Mouse (Mus musculus) embryonic facial prominence, embryonic 12.5 days (tissue): ENCODE measurements around the gene Hsbp1. TPM values are rescaled to one million over a fixed set of nuclear protein-coding genes. Genes with fewer than 3 reads are reported as not detected.
"Not testable (repeated sequence)": the region's sequence is repeated elsewhere in the genome, so short reads cannot be mapped to it uniquely, and the experiment has no call there.

ENCODE experiments used
- ATAC-seq: fragments of 200-750 bp; cut with Nextera tagmentation; 2 replicates; pipeline ENCODE4 v1.8.0; 2017; ENCODE audit not compliant: insufficient number of reproducible peaks, insufficient read depth, low FRiP score, low TSS enrichment
- H3K27ac ChIP-seq: fragments of 300-500 bp; sonication (generic); 2 replicates; pipeline ENCODE4 v1.5.1; 2016; ENCODE audit warnings: mild to moderate bottlenecking
- H3K27me3 ChIP-seq: fragments of 300-500 bp; sonication (generic); 2 replicates; pipeline ENCODE4 v1.6.1; 2016; ENCODE audit warnings: mild to moderate bottlenecking, moderate library complexity
- H3K36me3 ChIP-seq: fragments of 300-500 bp; sonication (generic); 2 replicates; pipeline ENCODE4 v1.6.1; 2016; ENCODE audit warnings: mild to moderate bottlenecking
- H3K4me1 ChIP-seq: fragments of 300-500 bp; sonication (generic); 2 replicates; pipeline ENCODE4 v1.6.1; 2016
- H3K4me2 ChIP-seq: fragments of 300-500 bp; sonication (generic); replicated peaks from 2 replicates; pipeline ENCODE4 v1.6.1; 2016; ENCODE audit warnings: mild to moderate bottlenecking, moderate library complexity
- H3K4me3 ChIP-seq: fragments of 300-500 bp; sonication (generic); 2 replicates; pipeline ENCODE4 v1.5.1; 2016; ENCODE audit warnings: mild to moderate bottlenecking
- H3K9ac ChIP-seq: fragments of 300-500 bp; sonication (generic); 2 replicates; pipeline ENCODE4 v1.6.1; 2016; ENCODE audit warnings: mild to moderate bottlenecking, moderate library complexity
- H3K9me3 ChIP-seq: fragments of 300-500 bp; sonication (generic); 2 replicates; pipeline ENCODE4 v1.6.1; 2016; ENCODE audit warnings: mild to moderate bottlenecking, moderate library complexity
- WGBS: fragments of 180-500 bp; shearing (Covaris S2); methylation state at CpG from one replicate; pipeline ENCODE4 v1.1.7; 2016; 5-methylcytosine and 5-hydroxymethylcytosine counted together
- polyA plus RNA-seq: library from polyadenylated mRNA; unstranded; fragments of >200 nt; fragmentation: Nextera tagmentation; extraction: Ambion mirVana; gene quantifications from 2 replicates; pipeline ENCODE4 v1.2.1, GENCODE M21; 2016

The Hsbp1 gene
- polyA plus RNA-seq, 1 experiment from 2014 or later: 325 TPM

DNA sequence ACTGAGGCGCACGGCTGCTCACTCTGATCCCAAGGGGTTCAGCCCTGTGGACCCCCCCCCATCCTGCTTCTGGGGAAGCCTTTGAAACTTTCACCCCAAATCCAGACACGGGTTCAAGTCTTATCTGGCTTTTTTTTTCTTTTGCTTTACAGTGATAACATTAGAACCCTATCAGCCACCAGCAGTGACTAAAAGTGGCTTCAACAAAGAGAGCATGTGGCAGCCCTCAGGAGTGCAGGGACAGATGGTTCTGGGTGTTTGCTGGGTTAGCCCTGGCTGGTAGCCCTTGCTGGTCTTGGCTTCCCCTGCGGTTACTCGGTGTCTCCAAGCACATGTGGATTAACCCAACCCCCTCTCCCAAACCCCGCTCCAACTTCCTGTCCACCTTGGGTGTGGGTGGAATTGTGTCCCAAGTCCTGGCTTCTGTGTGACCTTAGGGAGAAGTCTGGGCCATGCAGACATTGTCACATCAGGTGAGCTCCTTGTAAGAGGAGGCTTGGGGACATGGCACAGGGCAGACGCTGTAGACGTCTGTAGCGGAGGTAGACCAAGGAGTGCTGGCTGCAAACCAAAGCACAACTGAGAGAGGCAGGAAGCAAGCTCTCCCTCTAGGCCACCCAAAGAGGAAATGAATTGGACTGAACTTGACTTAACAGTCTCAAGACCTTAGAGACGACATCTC, 8.8 kb downstream of the Hsbp1 start:
- Histone ChIP-seq H3K4me1 (peaks cover 5% of the 10 kb centered on the region; the same call in 1 of the 2 replicates), H3K27me3 (no peaks in the 10 kb centered on the region), H3K9me3 (no peaks in the 10 kb centered on the region), H3K27ac (no peak overlapping the region), H3K9ac (no peak overlapping the region), H3K4me3 (no peak overlapping the region), H3K36me3 (peaks cover 23% of the 10 kb centered on the region), H3K4me2 (no peak overlapping the region)
- 84% methylated on average over 10 of the region's 10 CpGs for WGBS
- ATAC-seq: no peak

DNA sequence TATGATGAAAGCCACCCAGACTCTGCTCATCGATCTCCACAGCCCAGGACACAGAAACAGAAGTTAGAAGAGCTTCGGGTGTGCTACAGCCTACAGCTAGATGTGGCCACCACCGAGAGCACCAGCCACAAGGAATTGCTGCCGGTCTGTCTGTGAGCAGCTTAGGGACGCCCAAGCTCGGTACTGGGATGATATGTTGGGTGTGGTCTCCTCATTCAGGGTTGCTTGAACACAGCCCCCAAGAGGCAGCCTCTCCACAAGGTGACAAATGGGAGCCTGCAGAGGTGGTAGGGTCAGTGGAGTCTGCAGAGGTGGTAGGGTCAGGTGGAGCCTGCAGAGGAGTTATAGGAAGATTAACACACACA, 9.4 kb downstream of the Hsbp1 start:
- Histone ChIP-seq H3K9ac (no peak overlapping the region), H3K27ac (no peak overlapping the region), H3K36me3 (peaks cover 18% of the 10 kb centered on the region), H3K27me3 (no peaks in the 10 kb centered on the region), H3K4me3 (no peak overlapping the region), H3K9me3 (no peaks in the 10 kb centered on the region), H3K4me1 (peaks cover 10% of the 10 kb centered on the region), H3K4me2 (no peak overlapping the region)
- WGBS: 89% methylated on average over 6 of the region's 6 CpGs
- no peak for ATAC-seq

DNA sequence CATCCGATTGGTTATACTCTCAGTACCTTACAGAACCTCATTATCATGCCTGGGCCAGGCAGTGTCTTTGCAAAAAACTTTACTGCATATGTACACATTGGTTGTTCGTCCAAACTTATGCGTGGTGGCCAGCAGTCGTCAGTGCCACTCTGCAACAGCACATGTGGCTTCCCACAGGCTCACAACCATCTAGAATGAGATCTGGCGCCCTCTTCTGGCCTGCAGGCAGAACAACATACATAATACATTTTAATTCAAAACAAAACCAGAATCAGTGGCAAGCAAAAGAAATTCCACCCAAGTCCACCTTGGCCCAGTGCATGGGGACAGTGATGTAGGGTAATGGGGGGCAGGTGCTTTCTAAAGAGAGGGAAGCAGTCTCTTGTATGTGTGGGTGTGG, 12.3 kb downstream of the Hsbp1 start:
- not testable (repeated sequence) for H3K36me3 ChIP-seq, H3K9me3 ChIP-seq, H3K4me3 ChIP-seq, H3K4me2 ChIP-seq, H3K27ac ChIP-seq, H3K9ac ChIP-seq, ATAC-seq, H3K27me3 ChIP-seq
- 63% methylated on average over 5 of the region's 5 CpGs for WGBS
- H3K4me1 ChIP-seq: peaks cover 16% of the 10 kb centered on the region

DNA sequence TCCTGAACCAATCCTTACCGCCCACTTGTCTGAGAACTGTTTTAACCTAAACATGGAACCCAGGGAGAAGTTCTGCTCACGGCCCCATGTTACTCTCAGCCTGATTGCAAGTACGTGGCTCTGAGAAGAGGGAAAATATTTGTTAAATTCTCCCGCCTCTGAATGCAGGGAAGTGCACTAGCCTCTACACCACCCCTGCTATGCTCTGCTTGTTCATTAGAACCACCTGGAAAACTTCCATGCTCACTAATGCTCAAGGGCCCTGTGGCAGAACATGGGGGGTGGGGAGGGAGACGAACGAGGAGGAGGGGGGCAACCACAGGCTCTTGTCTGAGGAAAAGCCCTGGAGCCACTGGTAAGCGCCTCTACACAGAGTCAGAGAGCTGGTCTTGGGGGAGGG, 13.9 kb downstream of the Hsbp1 start:
- H3K4me3 ChIP-seq: no peak overlapping the region
- no peaks in the 10 kb centered on the region for H3K36me3 ChIP-seq
- no peaks in the 10 kb centered on the region for H3K9me3 ChIP-seq
- peak overlapping the region; percentile 72 for H3K27ac ChIP-seq
- H3K4me1 ChIP-seq: peaks cover 16% of the 10 kb centered on the region
- no peak overlapping the region for H3K4me2 ChIP-seq
- no peaks in the 10 kb centered on the region for H3K27me3 ChIP-seq
- H3K9ac ChIP-seq: no peak overlapping the region
- 39% methylated on average over 7 of the region's 7 CpGs for WGBS
- peak; percentile 52 for ATAC-seq

DNA sequence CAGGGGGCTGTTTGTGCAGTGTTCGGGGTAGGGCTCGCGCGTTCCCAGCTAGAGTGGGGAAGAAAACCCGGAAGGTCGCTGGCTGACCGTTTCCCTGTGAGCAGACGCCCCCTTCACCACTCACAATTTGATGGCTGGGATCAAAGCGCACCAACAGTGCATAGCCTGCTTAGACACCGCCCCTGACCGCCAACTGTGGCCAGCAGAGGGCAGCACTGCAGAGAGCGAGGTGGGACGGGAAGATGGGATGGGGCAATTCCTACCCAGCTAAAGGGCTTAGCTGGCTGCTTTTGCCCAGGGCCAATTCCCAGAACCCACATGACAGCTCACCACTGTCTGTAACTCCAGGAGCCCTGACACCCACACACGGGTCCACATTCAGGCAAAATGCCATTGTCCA, 14.5 kb downstream of the Hsbp1 start:
- H3K4me3 ChIP-seq: no peak overlapping the region
- 0 out of 2 replicates have a peak, but pooled peaks have one; percentile 8 for ATAC-seq
- H3K4me1 ChIP-seq: peaks cover 16% of the 10 kb centered on the region
- no peaks in the 10 kb centered on the region for H3K27me3 ChIP-seq
- no peak overlapping the region for H3K9ac ChIP-seq
- H3K36me3 ChIP-seq: no peaks in the 10 kb centered on the region
- H3K9me3 ChIP-seq: no peaks in the 10 kb centered on the region
- H3K27ac ChIP-seq: peak overlapping the region; percentile 72
- H3K4me2 ChIP-seq: no peak overlapping the region
- 37% methylated on average over 14 of the region's 14 CpGs for WGBS

DNA sequence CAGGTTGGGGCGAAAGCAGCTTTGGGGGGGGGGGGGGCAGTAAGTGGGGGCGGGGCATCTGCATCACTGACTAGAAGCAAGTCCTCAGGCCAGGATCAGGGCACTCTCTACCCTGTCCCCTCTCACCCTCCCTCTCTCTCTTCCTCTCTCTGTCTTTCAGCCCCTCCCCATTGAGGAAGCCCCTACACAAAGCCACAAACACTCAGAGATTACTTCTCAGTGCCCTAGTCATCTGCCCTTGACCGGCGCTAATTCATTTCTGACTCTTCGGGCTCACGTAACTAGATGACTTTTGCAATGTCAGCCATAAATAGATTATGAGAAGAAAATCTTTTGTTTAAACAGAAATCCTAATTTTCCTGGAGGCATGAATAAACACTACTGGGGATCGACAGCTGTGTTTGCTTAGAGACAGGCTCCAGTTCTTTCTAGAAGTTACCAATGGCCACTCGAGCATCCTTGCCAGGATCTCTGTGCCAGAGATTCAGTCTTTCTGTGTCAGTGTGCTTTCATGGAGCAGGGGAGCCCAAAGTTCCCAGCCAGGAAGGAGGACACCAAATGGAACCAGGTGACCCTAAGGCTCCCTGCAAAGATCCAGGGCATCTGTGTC, 16.5 kb downstream of the Hsbp1 start:
- Histone ChIP-seq H3K36me3 (no peaks in the 10 kb centered on the region), H3K9ac (no peak overlapping the region), H3K9me3 (no peaks in the 10 kb centered on the region), H3K27me3 (no peaks in the 10 kb centered on the region), H3K4me3 (no peak overlapping the region), H3K27ac (no peak overlapping the region), H3K4me2 (no peak overlapping the region), H3K4me1 (peaks cover 16% of the 10 kb centered on the region)
- no peak for ATAC-seq
- whole genome bisulfite sequencing: 47% methylated on average over 8 of the region's 8 CpGs

DNA sequence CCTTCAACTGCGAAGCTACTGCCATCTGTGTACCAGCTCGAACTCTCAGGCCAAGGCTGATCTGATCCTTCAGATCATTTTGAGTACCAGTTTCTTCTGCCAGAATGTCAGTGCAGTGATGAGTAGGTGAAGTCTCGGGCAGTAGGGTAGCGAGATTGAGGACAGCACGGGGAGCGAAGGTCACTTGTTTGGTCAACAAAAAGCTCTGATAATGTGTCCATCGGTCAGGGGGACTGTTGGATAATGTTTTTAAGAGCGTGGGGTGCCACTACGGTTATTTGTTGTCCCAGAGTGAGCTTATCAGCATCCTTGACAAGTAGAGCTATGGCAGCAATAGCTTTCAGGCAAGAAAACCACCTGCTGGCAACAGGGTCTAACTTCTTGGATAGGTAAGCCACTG, 30.4 kb downstream of the Hsbp1 start:
- H3K27me3 ChIP-seq, H3K27ac ChIP-seq, H3K4me2 ChIP-seq, H3K4me1 ChIP-seq, H3K9me3 ChIP-seq, H3K9ac ChIP-seq, H3K36me3 ChIP-seq, ATAC-seq, H3K4me3 ChIP-seq: not testable (repeated sequence)
- WGBS: 83% methylated on average over 9 of the region's 9 CpGs

DNA sequence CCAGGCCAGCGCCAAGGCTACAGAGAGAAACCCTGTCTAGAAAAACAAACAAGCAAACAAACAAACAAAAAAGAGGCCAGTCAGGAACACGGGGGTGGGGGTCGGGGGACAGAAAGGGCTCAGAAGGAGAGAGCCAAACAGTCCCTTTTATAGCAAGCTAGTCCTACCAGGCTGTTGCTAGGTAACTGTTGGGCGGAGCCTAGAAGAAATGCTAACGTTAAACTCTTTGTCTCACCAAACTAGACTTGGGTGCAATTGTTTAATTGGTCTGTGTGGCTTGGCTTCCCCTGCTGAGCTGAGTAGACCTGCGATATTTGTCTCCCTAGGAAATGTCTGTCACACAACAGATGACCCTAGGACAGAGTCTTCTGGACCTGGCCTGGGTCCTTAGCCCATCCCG, 34.2 kb downstream of the Hsbp1 start:
- WGBS: 82% methylated on average over 7 of the region's 7 CpGs
- Histone ChIP-seq H3K27ac (no peak overlapping the region), H3K4me1 (no peaks in the 10 kb centered on the region), H3K4me3 (no peak overlapping the region), H3K9me3 (no peaks in the 10 kb centered on the region), H3K9ac (no peak overlapping the region), H3K27me3 (no peaks in the 10 kb centered on the region), H3K4me2 (no peak overlapping the region), H3K36me3 (no peaks in the 10 kb centered on the region)
- no peak for ATAC-seq

DNA sequence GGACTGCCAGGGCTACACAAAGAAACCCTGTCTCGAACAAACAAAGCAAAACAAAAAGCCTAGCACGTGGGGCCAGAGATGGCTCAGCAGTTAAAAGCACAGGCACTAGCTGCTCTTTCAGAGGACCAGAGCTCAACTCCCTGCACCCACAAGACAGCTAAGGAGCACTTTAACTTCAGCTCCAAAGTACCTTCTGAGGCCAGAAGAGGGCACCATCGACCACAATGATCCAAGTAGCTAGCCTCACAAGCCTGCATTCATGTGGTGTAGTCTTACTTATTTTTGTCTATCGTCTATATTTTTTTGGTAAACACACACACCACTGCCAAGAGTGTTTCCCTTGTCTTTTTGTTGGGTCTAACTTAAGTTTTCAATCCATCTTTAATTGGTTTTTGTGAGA, 36.3 kb downstream of the Hsbp1 start:
- H3K4me2 ChIP-seq: no peak overlapping the region
- no peak overlapping the region for H3K27ac ChIP-seq
- H3K4me3 ChIP-seq: no peak overlapping the region
- H3K27me3 ChIP-seq: no peaks in the 10 kb centered on the region
- H3K9ac ChIP-seq: no peak overlapping the region
- no peak for ATAC-seq
- H3K9me3 ChIP-seq: no peaks in the 10 kb centered on the region
- H3K4me1 ChIP-seq: no peaks in the 10 kb centered on the region
- 35% methylated on average over 4 of the region's 4 CpGs for WGBS
- H3K36me3 ChIP-seq: no peaks in the 10 kb centered on the region

DNA sequence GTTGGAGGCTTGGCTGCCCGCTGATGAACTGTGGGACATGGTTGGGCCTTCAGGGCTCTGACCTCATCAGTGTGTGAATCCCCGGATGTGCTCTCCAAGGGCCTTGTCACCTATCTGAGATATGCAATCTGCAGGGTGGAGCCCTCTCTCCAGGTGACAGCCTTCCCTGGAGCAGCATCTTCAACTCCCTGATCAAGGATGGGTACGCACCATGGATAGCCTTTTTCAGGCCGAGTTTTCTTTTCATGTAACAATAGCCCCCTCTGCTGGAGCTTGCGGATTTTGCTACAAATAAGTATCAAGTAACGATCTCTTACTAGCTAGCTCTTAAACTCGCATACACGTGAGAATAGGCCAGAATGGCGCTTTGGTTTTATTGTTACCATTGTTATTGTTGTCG, 40.2 kb downstream of the Hsbp1 start:
- H3K27ac ChIP-seq: no peak overlapping the region
- no peaks in the 10 kb centered on the region for H3K36me3 ChIP-seq
- 26% methylated on average over 10 of the region's 10 CpGs for WGBS
- ATAC-seq: 0 out of 2 replicates have a peak, but pooled peaks have one; percentile 60
- no peaks in the 10 kb centered on the region for H3K9me3 ChIP-seq
- no peak overlapping the region for H3K4me3 ChIP-seq
- H3K9ac ChIP-seq: no peak overlapping the region
- H3K4me2 ChIP-seq: no peak overlapping the region
- no peaks in the 10 kb centered on the region for H3K27me3 ChIP-seq
- H3K4me1 ChIP-seq: no peaks in the 10 kb centered on the region

DNA sequence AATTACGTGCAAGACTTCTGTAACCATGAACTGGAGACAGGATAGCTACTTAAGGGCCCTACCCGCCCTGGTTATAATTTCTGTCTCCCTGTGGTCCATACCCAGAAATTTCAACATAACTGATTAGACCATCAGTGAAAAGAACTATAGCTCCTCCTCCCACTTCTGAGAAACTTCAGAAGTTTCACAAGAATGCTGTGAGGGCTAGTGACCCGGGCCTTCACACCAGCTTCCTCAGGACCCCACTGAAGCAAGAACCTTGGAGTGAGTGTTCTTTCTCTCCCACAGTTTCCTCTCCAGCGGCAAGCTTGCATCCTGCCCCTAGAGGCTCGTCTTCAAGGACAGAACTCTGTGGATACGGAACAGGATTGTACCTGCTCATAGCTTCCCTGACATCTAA, 41.6 kb downstream of the Hsbp1 start:
- H3K4me2 ChIP-seq: no peak overlapping the region
- no peak overlapping the region for H3K27ac ChIP-seq
- H3K9me3 ChIP-seq: no peaks in the 10 kb centered on the region
- H3K4me3 ChIP-seq: no peak overlapping the region
- H3K9ac ChIP-seq: no peak overlapping the region
- WGBS: 73% methylated on average over 6 of the region's 6 CpGs
- no peaks in the 10 kb centered on the region for H3K27me3 ChIP-seq
- H3K4me1 ChIP-seq: no peaks in the 10 kb centered on the region
- ATAC-seq: no peak
- no peaks in the 10 kb centered on the region for H3K36me3 ChIP-seq

DNA sequence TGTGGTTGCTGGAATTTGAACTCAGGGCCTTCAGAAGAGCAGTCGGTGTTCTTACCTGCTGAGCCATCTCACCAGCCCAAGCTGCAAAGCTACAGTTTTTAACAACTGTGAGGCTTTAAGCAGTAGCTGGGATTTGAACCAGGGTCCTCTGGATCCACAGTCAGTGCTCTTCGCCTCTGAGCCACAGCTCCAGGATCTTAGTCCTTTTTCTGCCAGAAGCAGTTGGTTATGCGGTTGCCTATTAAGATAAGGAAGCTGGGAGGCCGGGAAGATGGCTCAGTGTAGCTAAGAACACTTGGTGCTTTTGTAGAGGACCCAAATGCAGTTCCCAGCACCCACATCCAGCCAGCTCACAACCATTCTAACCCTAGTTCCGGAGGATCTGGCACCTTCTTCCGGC, 42.7 kb downstream of the Hsbp1 start:
- H3K9ac ChIP-seq: no peak overlapping the region
- no peaks in the 10 kb centered on the region for H3K36me3 ChIP-seq
- 78% methylated on average over 6 of the region's 6 CpGs for WGBS
- no peaks in the 10 kb centered on the region for H3K4me1 ChIP-seq
- no peaks in the 10 kb centered on the region for H3K9me3 ChIP-seq
- H3K4me2 ChIP-seq: no peak overlapping the region
- H3K27me3 ChIP-seq: no peaks in the 10 kb centered on the region
- no peak overlapping the region for H3K4me3 ChIP-seq
- no peak overlapping the region for H3K27ac ChIP-seq
- no peak for ATAC-seq
